ENCODE assay signal across 27 mouse cellular contexts in genomic region chr6:100824381-100824965, GRCm38 (mm10). TPM values are rescaled to one million over a fixed set of nuclear protein-coding genes. Genes with fewer than 3 reads are reported as not detected.
A peak's percentile ranks its signal among the peaks of the same experiment; 100 is the strongest.
DNase-seq lines count a peak whose midpoint lies in the region; ATAC-seq and TF ChIP-seq lines count a peak whose summit lies in the region.
"Had no signal": no experiment of that assay in that cellular context is flagged by ENCODE, and none has a peak within 500 bp of the region (broad histone marks: within the 10 kb centered on the region; RNA-seq: fewer than 3 reads in every experiment).

No protein-coding gene starts in this region.

- H3K27me3 ChIP-seq in heart, embryonic 10.5 days (ENCODE audit: insufficient read depth, poor library complexity, severe bottlenecking): no peaks in the 10 kb centered on the region
- H3K27me3 ChIP-seq in CH12.LX (replicated peaks): no peaks in the 10 kb centered on the region
- H3K27me3 ChIP-seq in hindbrain, embryonic 11.5 days (ENCODE audit: control insufficient read depth, insufficient read depth, low read length): no peaks in the 10 kb centered on the region
- H3K27me3 ChIP-seq: forebrain, embryonic 15.5 days; limb, embryonic 13.5 days; liver, embryonic 12.5 days; neural tube, embryonic 13.5 days had no signal

- no peak overlapping the region for H3K27ac ChIP-seq in heart, embryonic 10.5 days
- H3K27ac ChIP-seq in CH12.LX (ENCODE audit: insufficient read depth, low read depth): no peak overlapping the region
- H3K27ac ChIP-seq in hindbrain, embryonic 11.5 days (ENCODE audit: low read depth, low read length): no peak overlapping the region
- H3K27ac ChIP-seq: embryonic facial prominence, embryonic 10.5 days; forebrain, embryonic 15.5 days; layer of hippocampus, adult 2 months; limb, embryonic 13.5 days; liver, embryonic 12.5 days; neural tube, embryonic 13.5 days had no signal

- dilution Hi-C loops in CH12.LX (cut with MboI; ENCODE audit: extremely low pct_ligation_motif_present, extremely low pct_unique_long_range_greater_than_20kb, low sequenced_read_pairs): no loop called here

- no peak for TF ChIP-seq RAD21 in CH12.LX (IDR thresholded peaks at IDR 0.05; ENCODE audit: low read depth, low read length)

- H3K4me1 ChIP-seq in heart, embryonic 10.5 days: peaks cover 10% of the 10 kb centered on the region; the same call in 1 of the 2 replicates
- peaks cover 6 to 48% of the 10 kb centered on the region in 2 experiments; a peak in 3 of 4 replicates for H3K4me1 ChIP-seq in CH12.LX (ENCODE audit: control insufficient read depth in 1 of 2, insufficient read depth in 2 of 2)
- H3K4me1 ChIP-seq in hindbrain, embryonic 11.5 days (replicated peaks; ENCODE audit: control insufficient read depth, insufficient read depth, low read length): no peaks in the 10 kb centered on the region
- H3K4me1 ChIP-seq: forebrain, embryonic 15.5 days; liver, embryonic 12.5 days; neural tube, embryonic 13.5 days had no signal

- no peak overlapping the region for H3K9ac ChIP-seq in CH12.LX (ENCODE audit: insufficient read depth, low read depth)
- no peak overlapping the region for H3K9ac ChIP-seq in hindbrain, embryonic 11.5 days (ENCODE audit: low read depth, low read length)
- H3K9ac ChIP-seq: forebrain, embryonic 15.5 days; limb, embryonic 13.5 days; liver, embryonic 12.5 days; lung, embryonic 14.5 days; neural tube, embryonic 13.5 days had no signal

- no peak for TF ChIP-seq CTCF in CH12.LX (conservative IDR thresholded peaks at IDR 0.05 in 1 of 2, IDR thresholded peaks at IDR 0.05 in 1 of 2; ENCODE audit: low read depth in 2 of 2, low read length in 2 of 2)

- no peaks in the 10 kb centered on the region for H3K9me3 ChIP-seq in heart, embryonic 10.5 days
- no peaks in the 10 kb centered on the region for H3K9me3 ChIP-seq in CH12.LX (replicated peaks; ENCODE audit: low read length)
- H3K9me3 ChIP-seq in hindbrain, embryonic 11.5 days (ENCODE audit: control insufficient read depth, low read length): no peaks in the 10 kb centered on the region
- H3K9me3 ChIP-seq: embryonic facial prominence, embryonic 10.5 days; forebrain, embryonic 15.5 days; limb, embryonic 13.5 days; liver, embryonic 12.5 days; neural tube, embryonic 13.5 days had no signal

- WGBS in heart, embryonic 10.5 days: 38% methylated on average over 7 of the region's 7 CpGs
- 68% methylated on average over 7 of the region's 7 CpGs for WGBS in hindbrain, embryonic 11.5 days

- peak; percentile 34 for ATAC-seq in activated CD4-positive, CD25-positive, alpha-beta regulatory T cell, adult 4 months
- no peak for ATAC-seq in hindbrain, embryonic 11.5 days (ENCODE audit: low FRiP score)
- ATAC-seq: forebrain, embryonic 15.5 days; hindbrain, embryonic 16.5 days; intestine, postnatal 0 days; liver, embryonic 12.5 days had no signal

- H3K36me3 ChIP-seq in heart, embryonic 10.5 days: no peaks in the 10 kb centered on the region
- H3K36me3 ChIP-seq in CH12.LX (replicated peaks in 1 of 2; ENCODE audit: control insufficient read depth in 1 of 2, insufficient read depth in 1 of 2, low read length in 1 of 2): no peaks in the 10 kb centered on the region
- H3K36me3 ChIP-seq in hindbrain, embryonic 11.5 days (ENCODE audit: control insufficient read depth, insufficient read depth, low read length): no peaks in the 10 kb centered on the region
- H3K36me3 ChIP-seq: embryonic facial prominence, embryonic 10.5 days; forebrain, embryonic 15.5 days; limb, embryonic 13.5 days; liver, embryonic 12.5 days; neural tube, embryonic 13.5 days had no signal

- in situ Hi-C loops in CH12.LX (cut with MboI; ENCODE audit: low pct_ligation_motif_present, low pct_unique_long_range_greater_than_20kb, low sequenced_read_pairs): no loop called here

- H3K4me3 ChIP-seq in heart, embryonic 10.5 days: no peak overlapping the region
- no peak overlapping the region for H3K4me3 ChIP-seq in CH12.LX (replicated peaks in 1 of 3; ENCODE audit: low read depth in 2 of 3, low read length in 2 of 3, poor library complexity in 1 of 3)
- no peak overlapping the region for H3K4me3 ChIP-seq in hindbrain, embryonic 11.5 days (ENCODE audit: low read depth, low read length)
- H3K4me3 ChIP-seq: embryonic facial prominence, embryonic 10.5 days; forebrain, embryonic 15.5 days; layer of hippocampus, adult 2 months; limb, embryonic 13.5 days; liver, embryonic 12.5 days; neural tube, embryonic 13.5 days had no signal

- peak; percentile 60 for DNase-seq in heart, embryonic 10.5 days (ENCODE audit: low spot score)
- DNase-seq in heart, adult 9 months (ENCODE audit: low spot score in 2 of 2): no peak
- DNase-seq in 3T3-L1 (ENCODE audit: low read depth, low spot score): peak; percentile 51
- DNase-seq in CH12.LX (ENCODE audit: extremely low read depth): peak; percentile 64
- DNase-seq in hindbrain, embryonic 11.5 days (ENCODE audit: low spot score): no peak
- DNase-seq in urinary bladder, postnatal 10 days (ENCODE audit: low spot score): no peak
- DNase-seq in thymus, postnatal 25 days: no peak
- DNase-seq: adrenal gland, postnatal 10 days; cerebellum, adult 9-11 months; heart, postnatal 4 days; kidney, postnatal 14 days; layer of hippocampus, postnatal 36 days; lung, embryonic 14.5 days; lung, postnatal 36 days; midbrain, embryonic 14.5 days; retina, postnatal 1 day; right cerebral cortex, postnatal 25 days; spleen, adult 18-20 months had no signal

- H3K4me2 ChIP-seq in CH12.LX (ENCODE audit: insufficient read depth, low read depth, poor library complexity, severe bottlenecking): no peak overlapping the region
- H3K4me2 ChIP-seq in hindbrain, embryonic 11.5 days (replicated peaks; ENCODE audit: low read depth, low read length): no peak overlapping the region
- H3K4me2 ChIP-seq: forebrain, embryonic 15.5 days; limb, embryonic 13.5 days; liver, embryonic 12.5 days; lung, embryonic 14.5 days; neural tube, embryonic 13.5 days had no signal

- TF ChIP-seq POLR2A in CH12.LX (IDR thresholded peaks at IDR 0.05; ENCODE audit: low read depth, low read length): no peak

- no peaks in the 10 kb centered on the region for H3K79me2 ChIP-seq in CH12.LX (replicated peaks; ENCODE audit: control insufficient read depth, extremely low read depth, insufficient read depth, poor library complexity, severe bottlenecking)

- TF ChIP-seq EP300 in CH12.LX (IDR thresholded peaks at IDR 0.05; ENCODE audit: low read length): peak; percentile 29; the same call in 1 of the 2 replicates

TF ChIP-seq in CH12.LX, 34 proteins besides CTCF, POLR2A, EP300 and RAD21:
- TF ChIP-seq BHLHE40 (IDR thresholded peaks at IDR 0.05; ENCODE audit: low read depth, low read length) (peak; percentile 88), UBTF (IDR thresholded peaks at IDR 0.05; ENCODE audit: low read depth, low read length) (no peak), MAX (IDR thresholded peaks at IDR 0.05; ENCODE audit: low read length) (peak; percentile 36; the same call in 1 of the 2 replicates), ETS1 (conservative IDR thresholded peaks at IDR 0.05; ENCODE audit: low read depth, low read length) (no peak; the same call in 1 of the 2 replicates), KAT2A (IDR thresholded peaks at IDR 0.05; ENCODE audit: insufficient replicate concordance, low read length) (no peak), MEF2A (IDR thresholded peaks at IDR 0.05; ENCODE audit: borderline replicate concordance, low read depth, low read length) (no peak; the same call in 1 of the 2 replicates), MXI1 (IDR thresholded peaks at IDR 0.05; ENCODE audit: low read depth, low read length) (peak; percentile 56; the same call in 1 of the 2 replicates), NELFE (IDR thresholded peaks at IDR 0.05; ENCODE audit: low read depth, low read length) (no peak), ZNF384 (IDR thresholded peaks at IDR 0.05; ENCODE audit: low read depth, low read length) (no peak), USF1 (IDR thresholded peaks at IDR 0.05; ENCODE audit: low read depth, low read length) (no peak), IRF4 (IDR thresholded peaks at IDR 0.05; ENCODE audit: low read depth, low read length) (peak; percentile 23; the same call in 1 of the 2 replicates), MAZ (IDR thresholded peaks at IDR 0.05; ENCODE audit: low read depth, low read length) (peak; percentile 49; the same call in 1 of the 2 replicates), GABPA (IDR thresholded peaks at IDR 0.05; ENCODE audit: insufficient replicate concordance, low read depth, low read length) (no peak), SIN3A (IDR thresholded peaks at IDR 0.05; ENCODE audit: low read length) (no peak), MYC (IDR thresholded peaks at IDR 0.05; ENCODE audit: low read depth, low read length) (0 out of 2 replicates have a peak, but pooled peaks have one; percentile 27), JUND (conservative IDR thresholded peaks at IDR 0.05; ENCODE audit: low read depth, low read length) (no peak)

RNA-seq across cellular contexts. Expression of gene Ppp4r2, which starts 8.9 kb away (rescaled TPM):
- 15.2 and 20.3 TPM in 2 replicates for polyA plus RNA-seq in heart, embryonic 10.5 days (2016; fragmentation: Nextera tagmentation; extraction: Ambion mirVana)
- total RNA-seq in CH12.LX (2012; rRNA removed) (53.3 and 60.1 TPM in 2 replicates), CH12.LX (2014; rRNA removed) (134 and 144 TPM in 2 replicates)
- 112 and 115 TPM in 2 replicates for polyA plus RNA-seq in CH12.LX (2012; ENCODE audit: insufficient read length, low read depth)
- 10 to 100 TPM; 25.0 to 27.7 TPM for polyA plus RNA-seq in activated CD4-positive, CD25-positive, alpha-beta regulatory T cell, adult 4 months (2017; shearing (Covaris generic))
- polyA plus RNA-seq in hindbrain, embryonic 11.5 days (2014; fragmentation: Nextera tagmentation; extraction: Ambion mirVana): 39.9 and 46.7 TPM in 2 replicates

Comparison
In these comparisons a context has a peak if more than half of its experiments do, and no peak if none do; other contexts are left out.
1. DNase-seq: peak in heart, embryonic 10.5 days (single experiment), 3T3-L1 (single experiment) and CH12.LX (single experiment); none in heart, adult 9 months (0 of 2), hindbrain, embryonic 11.5 days (single experiment), urinary bladder, postnatal 10 days (single experiment) and thymus, postnatal 25 days (single experiment).